Mouse (Mus musculus) retina, postnatal 1 day (tissue): ENCODE data around the gene Drd2.

Experiments
- DNase-seq: peaks from one replicate; pipeline ENCODE4 v3.0.0-alpha.2; 2012

Drd2 gene

DNA sequence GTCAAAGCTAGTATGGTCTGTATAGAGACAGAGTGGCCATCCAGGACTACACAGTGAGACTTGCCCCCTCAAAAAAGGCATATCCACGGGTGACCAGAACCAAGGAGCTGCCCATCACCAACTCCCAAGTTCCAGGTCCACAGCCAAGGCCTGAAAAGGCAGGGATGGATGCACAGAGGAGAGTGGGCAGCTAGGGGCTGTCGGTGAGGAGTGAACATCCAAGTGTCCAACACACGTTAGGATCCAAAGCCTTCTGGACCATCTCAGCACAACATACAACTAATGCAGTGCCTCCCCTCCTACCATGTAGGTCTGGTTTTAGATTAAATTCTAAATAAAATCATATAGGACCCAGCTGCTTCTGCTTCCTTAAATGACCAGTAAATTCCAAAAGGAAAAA, 115.7 kb downstream of the Drd2 start:
- DNase-seq: no peak
